Mouse (Mus musculus) heart, embryonic 15.5 days (tissue): Measurements from ENCODE around the gene Ipcef1. TPM values are rescaled to one million over a fixed set of nuclear protein-coding genes. Genes with fewer than 3 reads are reported as not detected.
"Not testable (repeated sequence)": the region's sequence is repeated elsewhere in the genome, so short reads cannot be mapped to it uniquely, and the experiment has no call there.

Experiments used
- ATAC-seq: fragments of 200-750 bp; cut with Nextera tagmentation; replicated peaks from 2 replicates; pipeline ENCODE4 v1.8.0; 2017; ENCODE audit warnings: low read depth, moderate TSS enrichment; ENCODE audit not compliant: insufficient number of reproducible peaks, insufficient read depth, low FRiP score
- H3K27ac ChIP-seq: fragments of 300-500 bp; sonication (generic); 2 replicates; pipeline ENCODE4 v1.5.1; 2015; ENCODE audit warnings: mild to moderate bottlenecking, inconsistent platforms
- H3K27me3 ChIP-seq: fragments of 300-500 bp; sonication (generic); 2 replicates; pipeline ENCODE4 v1.6.1; 2015; ENCODE audit warnings: inconsistent platforms
- H3K36me3 ChIP-seq: fragments of 300-500 bp; sonication (generic); 2 replicates; pipeline ENCODE4 v1.6.1; 2015; ENCODE audit warnings: mild to moderate bottlenecking, inconsistent platforms
- H3K4me1 ChIP-seq: fragments of 300-500 bp; sonication (generic); replicated peaks from 2 replicates; pipeline ENCODE4 v1.6.1; 2015; ENCODE audit warnings: inconsistent platforms
- H3K4me2 ChIP-seq: fragments of 300-500 bp; sonication (generic); 2 replicates; pipeline ENCODE4 v1.6.1; 2015; ENCODE audit warnings: inconsistent platforms, mild to moderate bottlenecking, moderate library complexity
- H3K4me3 ChIP-seq: fragments of 300-500 bp; sonication (generic); 2 replicates; pipeline ENCODE4 v1.5.1; 2015; ENCODE audit warnings: mild to moderate bottlenecking, inconsistent platforms
- H3K9ac ChIP-seq: fragments of 300-500 bp; sonication (generic); 2 replicates; pipeline ENCODE4 v1.6.1; 2015; ENCODE audit warnings: mild to moderate bottlenecking, inconsistent platforms
- H3K9me3 ChIP-seq: fragments of 300-500 bp; sonication (generic); replicated peaks from 2 replicates; pipeline ENCODE4 v1.6.1; 2016; ENCODE audit warnings: inconsistent platforms
- WGBS: fragments of 180-500 bp; shearing (Covaris S2); methylation state at CpG from one replicate; pipeline ENCODE4 v1.1.7; 2015; ENCODE audit warnings: mixed read lengths; 5-methylcytosine and 5-hydroxymethylcytosine counted together
- polyA plus RNA-seq: library from polyadenylated mRNA; unstranded; fragments of >200 nt; fragmentation: Nextera tagmentation; extraction: Ambion mirVana; gene quantifications from 2 replicates; pipeline ENCODE4 v1.2.1, GENCODE M21; 2015

Gene Ipcef1
- polyA plus RNA-seq, 1 experiment from 2014 or later = 0.25 TPM

DNA sequence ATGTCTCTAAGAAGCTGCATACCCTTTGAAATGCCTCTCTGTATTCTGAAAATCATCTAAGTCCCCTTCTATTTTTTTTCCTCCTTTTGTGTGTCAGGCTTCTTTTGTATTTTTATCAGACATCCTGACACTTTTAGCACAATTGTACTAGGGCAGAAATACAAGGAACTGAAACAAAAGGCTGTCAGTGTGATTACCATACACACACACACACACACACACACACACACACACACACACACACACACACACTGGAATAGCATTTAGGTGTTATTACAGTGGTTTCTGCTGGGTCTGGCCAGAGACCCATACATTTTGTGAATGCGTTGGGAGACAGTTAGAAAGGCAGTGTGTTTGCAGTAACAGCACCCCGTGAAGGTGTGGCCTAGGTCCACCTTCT, 18.8 kb downstream of the Ipcef1 start:
- Histone ChIP-seq H3K9ac (no peak overlapping the region), H3K36me3 (no peaks in the 10 kb centered on the region), H3K27ac (no peak overlapping the region), H3K4me1 (no peaks in the 10 kb centered on the region), H3K4me2 (no peak overlapping the region), H3K27me3 (no peaks in the 10 kb centered on the region), H3K4me3 (no peak overlapping the region), H3K9me3 (no peaks in the 10 kb centered on the region)
- 84% methylated on average over 2 of the region's 2 CpGs for WGBS
- no peak for ATAC-seq

- Histone ChIP-seq H3K4me2 (no peak overlapping the region), H3K4me1 (no peaks in the 10 kb centered on the region), H3K36me3 (no peaks in the 10 kb centered on the region), H3K27ac (no peak overlapping the region), H3K9ac (no peak overlapping the region), H3K27me3 (no peaks in the 10 kb centered on the region), H3K9me3 (no peaks in the 10 kb centered on the region), H3K4me3 (no peak overlapping the region)
- no peak for ATAC-seq
- WGBS = 72% methylated on average over 1 of the region's 1 CpGs
Observed at GRCm38 (mm10) chr10:7025028-7025427, 27.2 kb downstream of the Ipcef1 start.

GRCm38 (mm10) chr10:7020551-7020950, 31.7 kb downstream of the Ipcef1 start:
- no peaks in the 10 kb centered on the region for H3K36me3 ChIP-seq
- no peak overlapping the region for H3K9ac ChIP-seq
- no peak for ATAC-seq
- H3K4me1 ChIP-seq = no peaks in the 10 kb centered on the region
- H3K27ac ChIP-seq = no peak overlapping the region
- H3K9me3 ChIP-seq = no peaks in the 10 kb centered on the region
- no peak overlapping the region for H3K4me3 ChIP-seq
- H3K27me3 ChIP-seq = no peaks in the 10 kb centered on the region
- WGBS = 72% methylated on average over 9 of the region's 9 CpGs
- no peak overlapping the region for H3K4me2 ChIP-seq

DNA sequence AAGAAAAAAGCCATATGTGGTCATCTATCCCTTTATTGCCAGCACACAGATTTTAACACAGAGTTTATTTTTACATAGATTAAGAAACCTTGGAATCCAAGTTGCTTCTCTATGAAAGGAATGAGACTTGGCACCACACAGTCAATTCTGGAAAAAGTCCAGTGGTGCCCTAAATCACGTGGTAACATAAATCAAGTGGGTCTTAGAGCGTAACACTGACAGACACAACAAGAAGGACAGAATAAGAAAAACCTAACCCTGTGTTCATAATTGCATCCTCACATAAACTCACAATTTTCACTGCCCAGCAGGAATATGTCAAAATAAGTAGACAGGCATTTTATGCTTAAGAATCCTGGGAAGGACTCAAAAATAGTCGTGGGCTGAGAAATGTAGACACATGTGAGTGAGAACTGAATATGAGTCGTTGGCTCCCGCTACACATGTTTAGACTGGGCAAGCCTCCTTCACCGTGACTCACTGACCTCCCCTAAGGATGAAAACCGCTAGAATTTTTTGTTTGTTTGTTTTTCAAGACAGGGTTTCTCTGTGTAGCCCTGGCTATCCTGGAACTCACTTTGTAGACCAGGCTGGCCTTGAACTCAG, 32.4 kb downstream of the Ipcef1 start:
- no peak overlapping the region for H3K9ac ChIP-seq
- no peaks in the 10 kb centered on the region for H3K36me3 ChIP-seq
- no peak for ATAC-seq
- H3K9me3 ChIP-seq = no peaks in the 10 kb centered on the region
- no peaks in the 10 kb centered on the region for H3K4me1 ChIP-seq
- H3K27me3 ChIP-seq = no peaks in the 10 kb centered on the region
- H3K27ac ChIP-seq = no peak overlapping the region
- WGBS = 54% methylated on average over 7 of the region's 7 CpGs
- H3K4me3 ChIP-seq = no peak overlapping the region
- no peak overlapping the region for H3K4me2 ChIP-seq

DNA sequence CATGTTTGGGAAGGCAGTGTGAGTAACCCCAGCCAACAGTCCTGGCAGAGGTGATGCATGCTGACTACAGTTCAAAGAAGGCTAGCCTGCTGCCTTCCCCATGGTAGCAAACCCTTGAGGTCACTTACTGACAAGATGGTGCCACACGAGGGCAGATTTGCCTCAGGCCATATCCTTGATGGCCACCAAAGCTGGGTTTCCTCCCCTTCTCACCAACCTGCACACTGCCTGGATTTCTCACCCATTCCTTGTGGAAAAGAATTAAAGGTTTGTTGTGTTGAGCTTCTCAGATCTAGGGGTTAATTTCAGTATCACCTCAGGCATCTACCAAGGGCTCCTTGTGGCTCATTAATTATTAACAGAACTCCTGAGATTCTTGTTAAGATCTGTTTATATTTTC, 37.1 kb downstream of the Ipcef1 start:
- Histone ChIP-seq H3K27me3 (no peaks in the 10 kb centered on the region), H3K9ac (no peak overlapping the region), H3K36me3 (no peaks in the 10 kb centered on the region), H3K4me3 (no peak overlapping the region), H3K4me1 (no peaks in the 10 kb centered on the region), H3K9me3 (no peaks in the 10 kb centered on the region), H3K27ac (no peak overlapping the region), H3K4me2 (no peak overlapping the region)
- 27% methylated on average over 1 of the region's 1 CpGs for WGBS
- no peak for ATAC-seq

DNA sequence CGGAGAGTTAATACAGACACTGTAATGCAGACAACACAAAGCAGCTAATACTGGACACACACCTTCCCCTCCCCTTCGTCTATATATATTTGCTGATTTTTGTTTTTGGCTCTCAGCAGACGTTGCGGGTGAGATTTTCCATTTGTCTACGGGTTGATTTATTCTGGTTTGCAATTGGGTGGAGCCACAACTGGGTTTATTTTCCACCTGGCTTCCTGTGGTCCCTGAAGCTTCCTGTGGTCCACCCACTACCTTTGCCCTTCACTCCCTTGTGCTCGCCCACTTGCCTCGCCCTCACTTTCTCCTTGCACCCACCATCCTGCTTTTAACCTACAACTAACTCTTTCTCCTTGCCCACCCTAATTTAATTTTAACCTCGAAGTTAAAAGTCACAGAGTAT, 41.7 kb downstream of the Ipcef1 start:
- ATAC-seq = no peak
- Histone ChIP-seq H3K27me3 (no peaks in the 10 kb centered on the region), H3K4me2 (no peak overlapping the region), H3K4me3 (no peak overlapping the region), H3K27ac (no peak overlapping the region), H3K36me3 (no peaks in the 10 kb centered on the region), H3K9me3 (no peaks in the 10 kb centered on the region), H3K4me1 (no peaks in the 10 kb centered on the region), H3K9ac (no peak overlapping the region)
- 70% methylated on average over 8 of the region's 8 CpGs for WGBS

- no peaks in the 10 kb centered on the region for H3K27me3 ChIP-seq
- no peak overlapping the region for H3K9ac ChIP-seq
- no peak overlapping the region for H3K4me2 ChIP-seq
- no peak overlapping the region for H3K27ac ChIP-seq
- no peak overlapping the region for H3K4me3 ChIP-seq
- no peaks in the 10 kb centered on the region for H3K4me1 ChIP-seq
- no peak for ATAC-seq
- H3K9me3 ChIP-seq = no peaks in the 10 kb centered on the region
- WGBS = 51% methylated on average over 5 of the region's 5 CpGs
- H3K36me3 ChIP-seq = no peaks in the 10 kb centered on the region
Observed at GRCm38 (mm10) chr10:7004980-7005538, 47.2 kb downstream of the Ipcef1 start.

GRCm38 (mm10) chr10:7003898-7004297, 48.4 kb downstream of the Ipcef1 start:
- not testable (repeated sequence) for H3K4me3 ChIP-seq, H3K4me2 ChIP-seq, H3K9me3 ChIP-seq, ATAC-seq, H3K27me3 ChIP-seq, H3K36me3 ChIP-seq, H3K4me1 ChIP-seq, H3K9ac ChIP-seq, H3K27ac ChIP-seq

DNA sequence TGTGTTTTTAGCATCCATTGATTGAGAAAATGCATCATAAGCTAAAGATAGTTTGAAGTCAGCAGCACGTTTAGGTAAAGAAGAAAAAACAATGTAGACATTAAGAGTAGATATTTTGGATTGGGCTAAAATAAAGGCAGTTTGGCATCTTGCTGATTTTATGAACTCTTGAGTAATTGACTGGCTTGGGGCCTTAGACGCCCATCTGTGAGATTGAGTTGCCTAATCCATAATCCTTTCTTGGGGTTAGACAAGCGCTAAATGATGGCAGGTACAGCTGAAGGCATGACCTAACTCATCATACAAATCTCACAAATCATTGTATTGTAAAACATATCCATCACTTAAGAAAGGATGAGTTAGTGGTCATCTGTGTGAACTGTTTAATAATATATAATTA, 52.9 kb downstream of the Ipcef1 start:
- 82% methylated on average over 3 of the region's 3 CpGs for WGBS

GRCm38 (mm10) chr10:6998576-6999250, 53.6 kb downstream of the Ipcef1 start:
- Histone ChIP-seq H3K27me3 (no peaks in the 10 kb centered on the region), H3K9ac (no peak overlapping the region), H3K27ac (no peak overlapping the region), H3K4me2 (no peak overlapping the region), H3K4me3 (no peak overlapping the region), H3K9me3 (no peaks in the 10 kb centered on the region), H3K4me1 (no peaks in the 10 kb centered on the region), H3K36me3 (no peaks in the 10 kb centered on the region)
- no peak for ATAC-seq
- 76% methylated on average over 4 of the region's 4 CpGs for WGBS

More for the DNA sequence above, 52.9 kb downstream of the Ipcef1 start:
- Histone ChIP-seq H3K9me3 (no peaks in the 10 kb centered on the region), H3K9ac (no peak overlapping the region), H3K4me1 (no peaks in the 10 kb centered on the region), H3K27ac (no peak overlapping the region), H3K4me3 (no peak overlapping the region), H3K4me2 (no peak overlapping the region), H3K27me3 (no peaks in the 10 kb centered on the region), H3K36me3 (no peaks in the 10 kb centered on the region)
- ATAC-seq = no peak

DNA sequence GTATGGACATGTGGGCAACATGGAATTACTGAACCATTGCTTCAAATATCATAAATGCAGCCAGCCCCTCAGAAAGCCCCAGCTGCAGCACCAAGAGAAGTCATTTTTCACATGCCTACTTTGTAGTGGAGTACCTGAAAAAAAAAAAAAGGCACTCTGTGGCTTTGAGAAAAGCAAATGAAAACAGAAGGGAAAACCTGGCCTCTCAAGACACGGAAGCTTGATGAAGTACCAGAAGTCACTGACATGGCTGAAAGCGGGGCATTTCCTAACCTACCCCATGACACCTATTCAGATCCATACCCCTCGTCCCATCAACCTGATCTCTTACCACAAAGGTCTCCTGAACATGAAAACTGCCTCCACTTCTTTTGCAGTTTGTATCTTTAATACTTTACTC, 55.4 kb downstream of the Ipcef1 start:
- 63% methylated on average over 3 of the region's 3 CpGs for WGBS
- no peaks in the 10 kb centered on the region for H3K27me3 ChIP-seq
- no peak overlapping the region for H3K27ac ChIP-seq
- no peak overlapping the region for H3K4me3 ChIP-seq
- no peaks in the 10 kb centered on the region for H3K9me3 ChIP-seq
- H3K4me1 ChIP-seq = no peaks in the 10 kb centered on the region
- H3K9ac ChIP-seq = no peak overlapping the region
- ATAC-seq = no peak
- no peaks in the 10 kb centered on the region for H3K36me3 ChIP-seq
- H3K4me2 ChIP-seq = no peak overlapping the region

DNA sequence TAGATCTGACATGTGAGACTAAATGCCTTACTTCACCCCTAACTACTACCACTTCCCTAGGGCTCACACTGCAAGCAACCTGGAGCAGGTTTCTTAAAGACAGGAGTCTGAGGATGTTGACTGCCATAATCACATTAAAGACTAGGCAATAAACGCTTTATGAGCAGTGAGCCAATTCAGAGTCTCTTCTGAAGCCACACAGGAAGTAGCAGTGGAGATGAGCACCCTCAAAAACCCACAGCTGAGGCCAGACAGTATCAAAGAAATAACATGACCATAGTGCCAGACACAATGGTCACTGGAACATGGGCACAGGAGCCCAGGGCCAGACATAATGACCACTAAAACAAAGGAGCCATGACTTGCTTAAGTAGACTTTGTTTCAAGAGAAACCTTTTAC, 63.7 kb downstream of the Ipcef1 start:
- Histone ChIP-seq H3K9ac (no peak overlapping the region), H3K36me3 (no peaks in the 10 kb centered on the region), H3K4me2 (no peak overlapping the region), H3K27ac (no peak overlapping the region), H3K27me3 (no peaks in the 10 kb centered on the region), H3K4me3 (no peak overlapping the region), H3K9me3 (no peaks in the 10 kb centered on the region), H3K4me1 (0 out of 2 replicates have a peak, but pooled peaks cover 3% of the 10 kb centered on the region)
- WGBS = 57% methylated on average over 1 of the region's 1 CpGs
- no peak for ATAC-seq
